Mouse (Mus musculus): ENCODE results near the gene Cldn34c2. TPM values are rescaled to one million over a fixed set of nuclear protein-coding genes. Genes with fewer than 3 reads are reported as not detected.
"Not testable (repeated sequence)": the region's sequence is repeated elsewhere in the genome, so short reads cannot be mapped to it uniquely, and the experiment has no call there.

Cldn34c2 gene
- total RNA-seq (2014; rRNA removed) (not detected in 2 replicates), polyA plus RNA-seq (2015; fragmentation: Nextera tagmentation; extraction: Ambion mirVana) (not detected in 2 replicates)

GRCm38 (mm10) chrX:123581400-123581799, at the start of gene Cldn34c2:
TSS of gene Cldn34c2 (plus strand) at chrX:123581700.
- H3K4me2 ChIP-seq (ENCODE audit: low read depth, low read length); H3K27ac ChIP-seq; H3K9ac ChIP-seq (replicated peaks; ENCODE audit: low read length); ATAC-seq; H3K9me3 ChIP-seq (ENCODE audit: low read length); DNase-seq (ENCODE audit: low spot score); H3K27me3 ChIP-seq (ENCODE audit: insufficient read depth, low read length); H3K4me3 ChIP-seq (ENCODE audit: low read length); H3K36me3 ChIP-seq (ENCODE audit: insufficient read depth, low read length); H3K4me1 ChIP-seq (ENCODE audit: insufficient read depth, low read length): not testable (repeated sequence)

DNA sequence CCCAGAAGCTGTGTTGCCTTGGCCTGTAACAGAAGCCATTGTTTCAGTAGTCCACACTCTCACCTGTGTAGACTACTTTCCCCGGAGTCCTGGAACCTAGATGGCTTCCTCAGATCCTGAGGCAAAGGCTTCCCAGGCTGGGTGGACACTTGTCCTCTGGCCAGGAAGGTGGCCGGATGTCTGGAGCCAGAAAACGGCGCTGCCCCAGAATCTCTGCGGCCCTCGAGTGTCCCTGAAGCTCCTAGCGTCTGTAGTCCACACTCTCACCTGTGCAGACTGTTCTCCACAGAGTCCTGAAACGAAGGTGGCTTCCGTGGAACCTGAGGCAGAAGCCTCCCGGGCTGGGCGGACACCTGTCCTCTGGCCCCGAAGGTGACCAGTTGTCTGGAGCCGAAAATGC, 30.1 kb upstream of the Cldn34c2 start:
- not testable (repeated sequence) for H3K4me3 ChIP-seq (ENCODE audit: low read length); H3K9me3 ChIP-seq (ENCODE audit: low read length); H3K4me1 ChIP-seq (ENCODE audit: insufficient read depth, low read length); H3K4me2 ChIP-seq (ENCODE audit: low read depth, low read length); H3K36me3 ChIP-seq (ENCODE audit: insufficient read depth, low read length); ATAC-seq; H3K27me3 ChIP-seq (ENCODE audit: insufficient read depth, low read length); H3K9ac ChIP-seq (replicated peaks; ENCODE audit: low read length); H3K27ac ChIP-seq; DNase-seq (ENCODE audit: low spot score)
- WGBS, result 91% methylated on average over 13 of the region's 13 CpGs

GRCm38 (mm10) chrX:123612158-123612828, 30.8 kb downstream of the Cldn34c2 start:
- 89% methylated on average over 8 of the region's 12 CpGs for WGBS
- not testable (repeated sequence) for H3K27ac ChIP-seq; H3K36me3 ChIP-seq (ENCODE audit: insufficient read depth, low read length); H3K4me2 ChIP-seq (ENCODE audit: low read depth, low read length); H3K27me3 ChIP-seq (ENCODE audit: insufficient read depth, low read length); H3K4me3 ChIP-seq (ENCODE audit: low read length); H3K9ac ChIP-seq (replicated peaks; ENCODE audit: low read length); H3K4me1 ChIP-seq (ENCODE audit: insufficient read depth, low read length); H3K9me3 ChIP-seq (ENCODE audit: low read length); DNase-seq (ENCODE audit: low spot score)
- peak; percentile 69; the same call in 1 of the 2 replicates for ATAC-seq

Other genes starting within 250 kb of the Cldn34c2 start
- gene Gm17467, start 123.1 kb downstream of the Cldn34c2 start, total RNA-seq (2014; rRNA removed), result not detected in 2 replicates
- not detected in 2 replicates for gene Gm17467, start 123.1 kb downstream of the Cldn34c2 start, polyA plus RNA-seq (2015; fragmentation: Nextera tagmentation; extraction: Ambion mirVana)
- not detected in 2 replicates for gene Cldn34c3, start 212.0 kb downstream of the Cldn34c2 start, total RNA-seq (2014; rRNA removed)
- gene Cldn34c3, start 212.0 kb downstream of the Cldn34c2 start, polyA plus RNA-seq (2015; fragmentation: Nextera tagmentation; extraction: Ambion mirVana), result not detected in 2 replicates

All from hindbrain, postnatal 0 days (tissue).